Mouse (Mus musculus) ES-E14 (cell line): ENCODE data around the gene Mgll. TPM values are rescaled to one million over a fixed set of nuclear protein-coding genes. Genes with fewer than 3 reads are reported as not detected.

Source experiments
- DNase-seq: peaks from one replicate; pipeline ENCODE4 v3.0.0-alpha.2; 2013; ENCODE audit warnings: low read depth, low spot score
- H3K27ac ChIP-seq: 2 replicates; pipeline ENCODE4 v1.5.1; 2012; ENCODE audit warnings: low read depth, mild to moderate bottlenecking, low read length, moderate library complexity, mixed read lengths; ENCODE audit not compliant: poor library complexity, insufficient read depth, severe bottlenecking
- H3K36me3 ChIP-seq: 2 replicates; pipeline ENCODE4 v1.6.1; 2012; ENCODE audit warnings: mild to moderate bottlenecking, low read length, moderate library complexity, mixed read lengths; ENCODE audit not compliant: control insufficient read depth, poor library complexity, insufficient read depth, severe bottlenecking
- H3K4me1 ChIP-seq, 2 experiments: fragments of 150-350 bp in 1 of 2; sonication (generic) in 1 of 2; 2 replicates each; pipeline ENCODE4 v1.6.1; 2012; ENCODE audit warnings: low read length in 2 of 2, mild to moderate bottlenecking in 1 of 2, mixed read lengths in 1 of 2; ENCODE audit not compliant: control insufficient read depth in 2 of 2, insufficient read depth in 2 of 2, poor library complexity in 1 of 2
- H3K4me3 ChIP-seq, 2 experiments: fragments of 150-350 bp in 1 of 2; sonication (generic) in 1 of 2; 2 replicates each; pipeline ENCODE4 v1.5.1; 2012; ENCODE audit warnings: low read length in 2 of 2, low read depth in 1 of 2, mild to moderate bottlenecking in 1 of 2, mixed read lengths in 1 of 2; ENCODE audit not compliant: insufficient read depth in 1 of 2, poor library complexity in 1 of 2, severe bottlenecking in 1 of 2
- H3K9ac ChIP-seq: 2 replicates; pipeline ENCODE4 v1.6.1; 2012; ENCODE audit warnings: low read depth, mild to moderate bottlenecking, low read length, mixed read lengths; ENCODE audit not compliant: poor library complexity, insufficient read depth, severe bottlenecking
- H3K9me3 ChIP-seq: fragments of 150-350 bp; sonication (generic); 2 replicates; pipeline ENCODE4 v1.6.1; 2012; ENCODE audit warnings: low read depth, mild to moderate bottlenecking, low read length; ENCODE audit not compliant: control insufficient read depth, insufficient read depth
- CHD2 ChIP-seq: IDR thresholded peaks from 2 replicates; pipeline ENCODE4 v1.6.1; 2014; ENCODE audit warnings: mild to moderate bottlenecking, low read depth, low read length, inconsistent platforms
- HCFC1 ChIP-seq: IDR thresholded peaks from 2 replicates; pipeline ENCODE4 v1.6.1; 2012; ENCODE audit warnings: low read length, inconsistent platforms, borderline replicate concordance; ENCODE audit not compliant: insufficient read depth
- MAFK ChIP-seq: IDR thresholded peaks from 2 replicates; pipeline ENCODE4 v1.6.1; 2014; ENCODE audit warnings: mild to moderate bottlenecking, low read depth, low read length, inconsistent platforms; ENCODE audit not compliant: insufficient read depth
- ZC3H11A ChIP-seq: IDR thresholded peaks from 2 replicates; pipeline ENCODE4 v1.6.1; 2012; ENCODE audit warnings: low read depth, mild to moderate bottlenecking, inconsistent platforms, low read length, borderline replicate concordance
- ZNF384 ChIP-seq: IDR thresholded peaks from 2 replicates; pipeline ENCODE4 v1.6.1; 2012; ENCODE audit warnings: low read depth, low read length, inconsistent platforms
- in situ Hi-C, 2 experiments: fragments of 600-800 bp; cut with MboI; formaldehyde crosslinking; loops; one replicate each; pipeline ENCODE4 v1.15.1; 2025; ENCODE audit warnings: low sequenced_read_pairs in 2 of 2, inconsistent platforms in 1 of 2; ENCODE audit not compliant: unreplicated experiment in 2 of 2
- total RNA-seq: library from RNA; depleted of rRNA; stranded (reverse); fragments of 300-350 nt; gene quantifications from 2 replicates; pipeline ENCODE4 v1.2.3, GENCODE M21; 2012

Mgll gene
- total RNA-seq, 1 experiment, result 8.4 TPM

GRCm38 (mm10) chr6:88841781-88842689 is 117.8 kb downstream of the Mgll start, which contains the start of gene Abtb1:
Abtb1 (minus strand) TSS chr6:88841984.
- Histone ChIP-seq H3K4me3 (peak within 1 kb of the TSS; percentile 81 to 92), H3K36me3 (peaks cover 14% of the 10 kb centered on the region; the same call in 1 of the 2 replicates), H3K4me1 (peaks cover 0 to 15% of the 10 kb centered on the region in 2 experiments; a peak in 2 of 4 replicates), H3K27ac (no peak within 1 kb of the TSS), H3K9ac (peak within 1 kb of the TSS; percentile 84), H3K9me3 (no peaks in the 10 kb centered on the region)
- DNase-seq, result peak; percentile 100
- TF ChIP-seq HCFC1 (peak; percentile 59; the same call in 1 of the 2 replicates), CHD2 (no peak)
- in situ Hi-C loops, result no loop called here

- DNase-seq, result peak; percentile 26
- peak overlapping the region; percentile 75 for H3K9ac ChIP-seq
- H3K36me3 ChIP-seq, result peaks cover 13% of the 10 kb centered on the region; the same call in 1 of the 2 replicates
- TF ChIP-seq MAFK, result no peak
- no peak for TF ChIP-seq HCFC1
- TF ChIP-seq ZC3H11A, result no peak
- no peak for TF ChIP-seq ZNF384
- no peak for TF ChIP-seq CHD2
- H3K9me3 ChIP-seq, result no peaks in the 10 kb centered on the region
- in situ Hi-C loops, result no loop called here
- H3K27ac ChIP-seq, result no peak overlapping the region
- peaks cover 0 to 15% of the 10 kb centered on the region in 2 experiments; a peak in 2 of 4 replicates for H3K4me1 ChIP-seq
- H3K4me3 ChIP-seq, result peak overlapping the region; percentile 81 to 92
Observed at GRCm38 (mm10) chr6:88842731-88843151, 118.5 kb downstream of the Mgll start.

GRCm38 (mm10) chr6:88843241-88843640 is 119.0 kb downstream of the Mgll start:
- H3K4me3 ChIP-seq, result peak overlapping the region; percentile 81 to 92; a peak in 3 of 4 replicates
- peaks cover 8% of the 10 kb centered on the region; the same call in 1 of the 2 replicates for H3K36me3 ChIP-seq
- in situ Hi-C loops, result no loop called here
- no peaks in the 10 kb centered on the region for H3K9me3 ChIP-seq
- no peak for TF ChIP-seq ZC3H11A
- TF ChIP-seq CHD2, result no peak
- no peak for TF ChIP-seq MAFK
- no peak for TF ChIP-seq HCFC1
- TF ChIP-seq ZNF384, result no peak
- no peak for DNase-seq
- peaks cover 0 to 15% of the 10 kb centered on the region in 2 experiments; a peak in 2 of 4 replicates for H3K4me1 ChIP-seq
- H3K27ac ChIP-seq, result no peak overlapping the region
- peak overlapping the region; percentile 75; the same call in 1 of the 2 replicates for H3K9ac ChIP-seq

- peaks cover 0 to 13% of the 10 kb centered on the region in 2 experiments; a peak in 2 of 4 replicates for H3K4me1 ChIP-seq
- H3K9me3 ChIP-seq, result no peaks in the 10 kb centered on the region
- TF ChIP-seq HCFC1 (no peak), ZC3H11A (no peak), MAFK (no peak), ZNF384 (no peak), CHD2 (no peak)
- in situ Hi-C loops, result no loop called here
- no peak overlapping the region for H3K4me3 ChIP-seq
- no peak overlapping the region for H3K27ac ChIP-seq
- no peak overlapping the region for H3K9ac ChIP-seq
- DNase-seq, result no peak
- H3K36me3 ChIP-seq, result no peaks in the 10 kb centered on the region; the same call in 1 of the 2 replicates
Observed at GRCm38 (mm10) chr6:88843781-88844725, 119.8 kb downstream of the Mgll start.
